Mouse (Mus musculus) heart, postnatal 0 days (tissue): Measurements from ENCODE around the gene Fam53b.

Experiments
- CTCF ChIP-seq: IDR thresholded peaks from 2 replicates; pipeline ENCODE4 v1.5.1; 2016; ENCODE audit warnings: antibody characterized with exemption, control low read depth, low read depth
- EP300 ChIP-seq: IDR thresholded peaks from 2 replicates; pipeline ENCODE4 v1.6.1; 2016; ENCODE audit warnings: antibody characterized with exemption, low read depth

- TF ChIP-seq CTCF: no peak
- no peak for TF ChIP-seq EP300
Measured at GRCm38 (mm10) chr7:132665664-132666382, 147.9 kb downstream of the Fam53b start.
